Mouse (Mus musculus) 3134 (cell line): ENCODE measurements around the gene Ccnt2.

Experiments
- DNase-seq: peaks from one replicate; pipeline ENCODE4 v3.0.0-alpha.2; 2011; ENCODE audit warnings: low spot score; ENCODE audit not compliant: insufficient read length; ENCODE audit errors: extremely low read depth

The Ccnt2 gene

DNA sequence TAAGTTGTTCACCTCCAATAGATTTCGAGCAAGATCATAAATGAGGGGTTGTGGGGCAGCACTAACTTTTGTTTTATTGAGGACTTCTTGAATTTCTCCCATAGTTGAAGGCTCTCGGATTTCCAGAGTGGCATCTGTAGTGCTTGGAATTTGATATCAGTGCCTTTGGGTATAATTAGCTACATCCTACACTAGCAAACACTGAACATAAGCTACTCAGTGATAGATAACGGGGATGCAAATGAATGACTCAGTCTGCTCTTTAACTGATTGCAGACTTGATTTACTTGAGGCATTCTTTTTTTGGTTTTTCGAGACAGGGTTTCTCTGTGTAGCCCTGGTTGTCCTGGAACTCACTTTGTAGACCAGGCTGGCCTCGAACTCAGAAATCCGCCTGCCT lies 15.0 kb downstream of the Ccnt2 start:
- DNase-seq, result no peak

DNA sequence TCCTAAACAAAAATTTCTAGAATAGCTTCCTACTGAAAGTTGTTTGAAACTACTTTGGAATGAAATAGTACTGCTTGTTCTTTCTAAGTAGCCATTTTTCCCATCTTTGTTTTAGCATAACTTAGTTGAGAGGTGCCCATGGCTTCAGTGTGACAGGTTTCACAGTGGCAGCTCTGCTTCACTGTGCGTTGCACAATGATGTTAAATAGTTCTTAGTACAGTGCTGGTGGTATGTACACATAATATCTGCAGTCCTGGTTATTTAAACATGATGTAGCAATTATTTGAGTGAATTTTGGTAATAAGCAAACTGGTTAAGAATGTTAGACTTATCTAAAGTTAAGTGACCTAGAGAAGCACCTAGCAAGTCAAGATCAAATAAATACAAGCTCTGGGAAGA lies 19.5 kb downstream of the Ccnt2 start:
- no peak for DNase-seq

DNA sequence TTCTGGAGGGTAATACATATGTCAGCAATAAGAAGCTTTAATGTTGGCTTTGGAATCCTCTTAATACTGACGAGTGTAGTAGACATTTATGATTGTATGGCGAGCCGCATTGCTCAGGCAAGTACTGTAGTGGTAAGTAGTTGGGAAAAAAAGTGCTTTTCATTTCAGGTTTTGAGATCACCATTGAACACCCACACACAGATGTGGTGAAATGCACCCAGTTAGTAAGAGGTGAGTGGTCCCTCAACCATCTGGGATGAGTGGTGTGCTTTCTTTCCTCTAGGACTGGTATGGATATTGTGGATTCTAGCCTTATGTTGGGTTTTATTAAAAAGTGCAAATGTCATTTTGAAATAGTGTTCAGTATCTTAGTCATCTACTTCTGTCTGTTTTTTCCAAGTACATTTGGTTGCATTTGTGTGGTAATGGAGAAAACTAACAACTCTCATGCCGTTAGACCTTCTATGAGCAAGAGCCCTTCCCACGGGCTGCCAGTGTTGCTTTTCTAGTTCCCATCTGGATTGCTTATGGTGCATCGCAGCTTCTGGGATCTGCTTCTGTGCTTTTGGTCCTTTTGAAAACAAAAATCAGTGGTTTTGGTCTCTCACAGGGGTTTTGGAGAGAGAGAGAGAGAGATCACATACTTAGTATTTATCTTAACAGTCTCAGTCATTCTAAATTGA lies 21.3 kb downstream of the Ccnt2 start:
- no peak for DNase-seq

DNA sequence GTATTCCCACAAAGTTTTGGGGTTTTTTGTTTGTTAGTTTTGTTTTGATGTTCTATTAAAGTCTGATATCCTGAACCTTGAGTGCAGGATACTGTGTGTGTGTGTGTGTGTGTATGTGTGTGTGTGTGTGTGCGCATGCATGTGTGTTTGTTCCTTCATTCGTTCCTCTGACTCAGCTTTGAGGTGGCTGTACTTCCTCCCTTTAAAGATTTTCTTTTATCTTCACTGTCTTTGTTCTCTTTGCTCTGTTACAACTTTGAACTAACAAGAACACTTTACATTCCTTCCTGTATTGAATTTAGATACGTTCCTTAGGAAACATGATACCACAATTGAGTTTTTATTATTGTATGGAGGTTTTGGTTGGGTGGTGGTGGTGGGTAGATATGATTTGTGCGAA lies 22.4 kb downstream of the Ccnt2 start:
- no peak for DNase-seq

DNA sequence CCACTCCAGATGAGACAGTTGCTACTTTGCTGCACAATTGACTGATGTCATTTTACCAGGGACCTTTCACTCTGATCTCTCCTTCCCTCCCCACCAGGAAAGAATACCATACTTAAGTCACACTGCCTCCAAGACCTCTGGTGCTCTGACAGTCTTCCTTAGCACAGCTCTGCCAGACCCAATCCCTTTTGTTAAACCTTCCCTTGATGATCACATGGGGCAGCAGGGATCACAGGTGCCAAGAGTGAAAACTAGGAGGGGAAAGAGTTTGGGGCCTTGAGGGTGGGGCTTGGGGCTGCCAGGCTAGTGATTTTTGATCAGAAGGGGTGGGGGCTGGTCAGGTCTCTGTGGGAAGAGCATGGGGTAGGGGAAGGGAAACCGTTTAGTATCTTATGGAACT lies 22.8 kb downstream of the Ccnt2 start:
- DNase-seq, result no peak

DNA sequence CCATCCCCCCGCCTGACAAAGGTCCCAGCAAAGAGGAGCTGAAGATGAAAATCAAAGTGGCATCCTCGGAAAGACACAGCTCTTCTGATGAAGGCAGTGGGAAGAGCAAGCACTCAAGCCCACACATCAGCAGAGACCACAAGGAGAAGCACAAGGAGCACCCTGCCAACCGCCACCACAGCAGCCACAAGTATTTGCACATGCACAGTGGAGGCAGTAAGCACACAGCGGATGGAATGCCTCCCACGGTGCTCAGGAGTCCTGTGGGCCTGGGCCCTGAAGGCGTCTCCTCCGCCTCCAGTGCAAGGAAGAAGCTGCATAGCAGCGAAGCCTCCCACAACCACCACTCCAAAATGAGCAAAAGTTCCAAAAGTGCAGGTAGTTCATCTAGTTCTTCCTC lies 29.0 kb downstream of the Ccnt2 start:
- peak; percentile 18 for DNase-seq

DNA sequence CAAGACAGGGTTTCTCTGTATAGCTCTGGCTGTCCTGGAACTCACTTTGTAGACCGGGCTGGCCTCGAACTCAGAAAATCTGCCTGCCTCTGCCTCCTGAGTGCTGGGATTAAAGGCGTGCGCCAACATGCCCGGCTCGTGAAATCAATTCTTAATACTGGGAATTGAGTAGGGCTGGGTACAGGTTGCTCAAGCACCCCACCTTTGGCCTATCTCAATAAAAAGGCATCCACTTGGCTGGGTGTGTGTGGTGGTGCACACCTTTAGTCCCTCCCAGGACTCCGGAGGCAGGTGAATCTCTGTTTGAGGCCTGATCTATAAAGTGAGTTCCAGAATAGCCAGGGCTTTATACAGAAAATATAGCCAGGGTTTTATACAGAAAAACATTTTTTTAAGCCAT lies 34.7 kb downstream of the Ccnt2 start:
- DNase-seq, result no peak

DNA sequence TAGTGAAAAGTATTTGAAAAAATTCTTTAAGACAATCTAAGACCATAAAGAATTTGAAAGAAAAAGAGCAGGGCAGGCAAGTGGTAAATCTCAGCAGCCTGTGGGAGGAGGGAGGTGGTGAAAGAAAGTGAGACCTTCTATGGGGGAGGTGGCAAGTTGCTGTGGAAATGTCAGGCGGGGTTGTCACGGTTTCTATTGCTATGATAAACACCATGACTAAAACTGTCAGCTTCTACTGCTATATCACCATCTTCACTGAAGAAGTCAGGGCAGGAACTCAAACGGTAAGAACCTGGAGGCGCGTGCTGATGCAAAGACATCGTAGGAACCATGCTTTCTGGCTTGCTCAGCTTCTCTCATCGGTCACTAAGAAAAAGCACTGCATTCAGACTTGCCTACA lies 39.0 kb downstream of the Ccnt2 start:
- no peak for DNase-seq

DNA sequence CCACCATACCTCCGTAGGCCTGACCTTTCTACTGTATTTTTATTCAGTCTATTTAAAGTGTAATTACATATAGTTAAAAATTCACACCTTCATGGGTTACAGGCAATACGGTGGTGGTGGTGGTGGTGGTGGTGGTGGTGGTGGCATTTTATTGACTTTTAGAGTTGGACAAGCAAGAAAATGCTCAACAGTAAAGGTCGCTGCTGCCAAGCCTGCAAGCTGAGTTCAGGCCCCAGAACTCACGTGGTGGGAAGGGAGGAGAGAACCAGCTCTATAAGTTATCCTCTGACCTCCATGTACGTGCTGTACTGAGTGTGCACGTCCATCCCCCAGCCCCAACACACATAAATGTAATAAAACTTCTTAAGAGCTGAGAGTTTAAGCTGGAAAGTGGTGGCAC lies 42.4 kb downstream of the Ccnt2 start:
- no peak for DNase-seq

DNA sequence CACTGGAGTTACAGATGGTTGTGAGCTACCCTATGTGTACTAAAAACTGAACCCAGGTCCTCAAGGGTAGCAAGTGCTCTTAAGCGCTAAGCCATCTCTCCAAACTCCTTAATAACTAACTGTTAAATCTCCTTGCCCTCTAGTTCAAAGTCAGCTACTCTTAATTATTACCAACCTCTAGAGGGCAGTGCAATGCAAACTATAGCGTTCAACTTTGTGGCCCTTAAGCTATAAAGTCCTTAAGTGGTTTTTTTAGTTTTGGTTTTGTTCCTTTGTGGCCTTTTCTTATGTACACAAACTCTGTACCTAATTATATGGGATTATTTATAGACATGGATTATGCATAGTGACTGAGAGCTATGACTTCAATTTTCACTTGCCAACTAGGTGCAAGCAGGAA lies 53.4 kb downstream of the Ccnt2 start:
- DNase-seq, result peak; percentile 38

DNA sequence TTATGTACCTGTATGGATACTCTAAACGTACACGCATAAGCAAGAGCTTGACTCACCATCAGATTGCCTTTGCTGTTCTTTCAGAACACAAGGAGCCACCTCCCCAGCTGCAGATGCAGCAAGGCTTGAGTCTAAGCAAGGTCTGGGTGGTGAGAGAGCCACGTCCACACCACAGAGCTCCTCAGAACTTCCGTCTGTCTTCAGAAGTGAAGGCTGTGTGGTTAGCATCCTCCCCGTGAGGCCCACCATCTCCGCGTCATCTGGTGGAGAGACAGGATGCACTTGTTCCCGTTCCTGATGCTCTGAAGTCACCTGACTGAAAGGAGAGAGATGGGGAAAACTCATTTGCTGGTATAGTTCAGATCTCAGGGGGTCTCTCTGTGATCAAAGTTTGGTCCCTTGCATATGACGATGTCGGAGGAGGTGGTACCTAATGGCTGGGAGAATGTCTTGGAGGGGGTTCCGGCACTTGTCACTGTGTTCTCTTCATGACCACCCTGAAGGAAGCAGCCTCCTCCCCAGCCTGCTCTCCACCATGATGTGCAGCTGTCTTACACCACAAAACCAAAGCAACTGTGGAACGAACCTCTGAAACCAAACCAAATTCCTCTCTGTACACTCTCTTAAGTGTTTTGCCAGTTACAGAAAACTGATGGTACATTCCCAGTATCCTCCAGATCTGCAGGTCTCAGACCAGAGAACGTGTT lies 56.4 kb downstream of the Ccnt2 start:
- DNase-seq, result no peak

DNA sequence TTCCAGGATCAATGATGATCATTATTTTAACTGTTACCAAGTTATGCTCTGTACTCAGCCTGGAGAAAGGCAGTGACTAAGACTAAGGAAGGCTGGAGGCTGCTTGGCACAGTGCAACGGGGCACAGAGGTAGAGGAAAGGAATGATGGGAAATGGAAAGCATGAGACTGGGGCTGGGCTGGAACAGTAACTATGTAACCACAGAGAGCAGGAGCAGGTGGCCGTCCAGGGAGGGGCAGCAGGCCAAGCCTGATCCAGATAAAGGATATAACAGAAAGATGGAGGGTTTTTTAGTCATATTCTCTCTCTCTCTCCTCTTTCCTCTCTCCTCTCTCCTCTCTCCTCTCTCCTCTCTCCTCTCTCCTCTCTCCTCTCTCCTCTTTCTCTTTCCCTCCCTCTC lies 59.8 kb downstream of the Ccnt2 start:
- DNase-seq, result peak; percentile 24

DNA sequence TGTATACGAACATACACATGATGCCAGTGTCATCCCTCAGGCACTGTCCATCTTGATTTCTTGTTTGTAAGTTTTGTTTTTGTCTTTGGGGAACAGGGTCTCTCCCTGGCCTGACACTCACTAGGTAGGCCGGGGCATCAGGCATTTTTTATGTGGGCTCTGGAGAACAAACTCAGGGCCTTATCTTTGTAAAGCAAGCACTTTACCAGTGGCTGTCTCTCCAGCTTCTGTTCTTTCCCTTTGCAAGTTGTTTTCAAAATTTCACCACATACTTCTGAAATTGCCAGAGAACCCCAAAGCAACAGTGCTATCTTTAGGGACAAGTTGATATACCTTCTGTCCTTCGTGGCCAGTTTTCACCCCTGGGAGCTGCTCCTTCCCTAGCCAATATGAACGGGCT lies 60.2 kb downstream of the Ccnt2 start:
- no peak for DNase-seq

DNA sequence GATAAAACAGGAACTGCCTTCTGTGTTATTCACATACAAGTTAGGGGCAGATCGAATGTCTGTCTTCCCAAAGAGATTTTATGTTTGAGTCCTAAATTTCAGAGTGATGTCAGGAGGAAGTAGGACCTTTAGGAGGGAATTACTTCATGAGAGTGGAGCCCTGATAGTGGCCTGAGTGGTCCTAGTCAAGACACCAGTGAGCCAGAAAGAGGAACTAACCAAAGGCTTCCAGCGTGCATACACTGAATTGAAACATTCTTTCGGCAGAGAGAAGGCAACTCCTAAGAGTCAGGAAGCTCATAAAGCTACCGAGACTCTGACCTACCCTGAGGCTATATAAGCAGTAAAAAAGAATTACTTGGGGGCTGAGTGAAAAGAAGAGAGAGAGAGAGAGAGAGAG lies 62.7 kb downstream of the Ccnt2 start:
- no peak for DNase-seq

DNA sequence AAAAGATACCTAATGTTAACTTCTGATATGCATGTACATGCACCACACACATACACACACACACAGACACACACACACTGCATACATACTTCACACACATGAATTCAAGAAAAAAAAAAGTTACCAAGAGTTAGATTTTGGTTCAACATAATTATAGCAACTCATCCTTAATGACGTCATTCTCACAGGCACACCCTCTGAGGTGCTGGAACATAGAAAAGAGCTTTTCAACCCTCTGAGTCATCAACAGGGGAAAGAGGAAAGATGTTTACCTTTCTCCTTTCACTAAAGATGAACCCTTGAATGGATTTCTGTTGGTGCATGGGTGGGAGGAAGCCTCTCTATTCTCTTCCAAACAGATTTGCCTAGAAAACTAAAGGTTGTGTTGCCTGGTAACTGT lies 64.6 kb downstream of the Ccnt2 start:
- DNase-seq, result no peak

DNA sequence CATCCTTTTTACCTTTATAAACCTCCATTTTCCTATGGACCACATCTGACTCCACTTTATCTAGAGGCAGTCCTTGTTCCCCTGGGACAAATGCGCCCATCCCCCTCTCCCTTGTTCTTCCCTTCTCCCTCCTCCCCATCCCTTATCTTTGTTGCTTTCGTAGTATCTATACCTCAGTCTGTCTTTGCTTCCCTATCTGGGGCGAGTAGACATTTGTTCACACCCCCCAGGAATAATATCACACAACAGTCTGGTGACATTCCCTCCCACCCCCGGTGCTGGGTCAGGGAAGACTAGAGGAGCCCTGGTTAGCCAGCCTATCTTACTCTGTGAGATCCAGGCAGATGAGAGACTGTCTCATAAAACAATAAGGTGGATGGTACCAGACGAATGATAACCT lies 71.5 kb downstream of the Ccnt2 start:
- DNase-seq, result no peak

DNA sequence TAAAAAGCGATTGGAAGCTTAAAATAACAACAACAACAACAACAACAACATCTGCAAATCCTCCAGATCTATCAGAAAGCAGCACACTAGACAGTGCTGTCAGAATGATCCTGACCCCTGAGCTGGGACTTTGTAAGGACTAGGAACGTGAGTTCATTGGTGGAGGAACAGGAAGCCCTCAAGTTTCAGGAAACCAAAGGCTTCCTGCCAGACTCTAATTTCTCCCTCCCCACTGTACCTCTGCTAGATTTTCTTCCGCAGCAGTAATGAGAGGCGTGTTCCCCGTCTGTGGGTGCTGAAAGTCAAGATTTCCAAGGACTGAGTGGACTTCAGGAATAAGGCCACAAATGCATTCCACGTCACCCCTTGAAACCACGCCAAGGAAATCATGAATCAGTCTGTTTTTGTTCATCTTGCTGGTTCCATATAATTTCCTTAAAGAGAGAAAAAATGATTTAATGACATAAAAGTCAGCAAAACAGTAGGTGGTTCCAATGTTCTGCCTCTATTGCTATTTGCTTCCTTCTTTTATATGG lies 76.2 kb downstream of the Ccnt2 start:
- DNase-seq, result peak; percentile 63

DNA sequence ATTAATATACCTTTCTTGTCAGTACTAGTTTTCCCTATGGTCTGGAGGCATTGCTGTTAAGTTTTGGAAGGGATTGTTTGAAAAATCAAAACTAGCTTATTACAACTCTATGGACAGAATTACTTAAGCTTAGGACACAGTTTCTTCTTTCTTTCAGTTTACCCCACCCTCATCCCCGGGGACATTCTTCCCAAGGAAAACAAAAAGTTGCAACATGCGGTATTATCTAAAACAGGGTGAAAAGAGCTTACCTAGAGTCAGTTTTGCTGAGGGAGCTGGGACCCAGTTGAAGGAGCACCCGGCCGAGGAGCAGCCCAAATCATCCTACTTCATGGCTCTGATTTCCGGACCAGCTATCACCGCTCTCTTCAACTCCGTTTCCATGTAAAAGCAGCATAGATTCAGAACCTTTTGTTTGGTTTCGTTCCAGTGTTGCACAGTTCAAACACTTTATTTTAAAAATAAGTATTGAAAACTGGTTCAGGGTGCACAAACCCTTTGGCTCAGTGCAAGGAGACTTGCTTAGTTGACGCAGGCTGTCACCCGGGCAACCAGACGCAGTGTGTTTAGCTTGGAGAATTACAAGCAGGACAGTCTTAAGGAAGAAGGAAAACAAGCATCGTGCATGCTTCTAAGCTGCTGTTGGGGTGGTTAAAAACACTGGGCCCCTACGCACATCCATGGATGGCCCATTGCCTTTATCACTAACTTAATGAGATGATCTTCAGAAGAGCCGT lies 80.7 kb downstream of the Ccnt2 start, which contains the start of gene Map3k19:
Gene Map3k19, minus strand, starts transcription at position 546 of the 737 bp plus-strand sequence.
- DNase-seq, result no peak
